Mouse (Mus musculus): ENCODE results near the gene Sdf4.

Gene Sdf4

DNA sequence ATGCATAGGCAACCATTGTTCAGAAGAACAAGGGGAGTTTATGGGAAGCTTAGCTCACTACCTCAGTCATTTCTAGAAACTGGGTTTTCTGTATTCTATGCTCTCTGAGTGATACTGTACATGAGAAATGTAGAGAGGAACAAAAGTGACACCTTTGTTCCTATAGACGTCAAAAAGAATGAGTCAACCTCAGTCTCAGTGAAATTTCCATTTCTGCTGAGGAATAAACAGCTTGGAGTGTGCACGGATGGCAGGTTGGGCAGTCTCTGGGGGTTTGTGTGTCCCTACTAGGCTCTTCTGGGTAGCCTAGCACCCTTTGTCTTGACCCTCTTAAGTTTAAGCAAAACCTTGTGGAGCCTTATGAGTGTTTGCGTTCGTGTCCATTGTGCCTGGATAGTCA, 15.7 kb downstream of the Sdf4 start:
- no peak for DNase-seq

DNA sequence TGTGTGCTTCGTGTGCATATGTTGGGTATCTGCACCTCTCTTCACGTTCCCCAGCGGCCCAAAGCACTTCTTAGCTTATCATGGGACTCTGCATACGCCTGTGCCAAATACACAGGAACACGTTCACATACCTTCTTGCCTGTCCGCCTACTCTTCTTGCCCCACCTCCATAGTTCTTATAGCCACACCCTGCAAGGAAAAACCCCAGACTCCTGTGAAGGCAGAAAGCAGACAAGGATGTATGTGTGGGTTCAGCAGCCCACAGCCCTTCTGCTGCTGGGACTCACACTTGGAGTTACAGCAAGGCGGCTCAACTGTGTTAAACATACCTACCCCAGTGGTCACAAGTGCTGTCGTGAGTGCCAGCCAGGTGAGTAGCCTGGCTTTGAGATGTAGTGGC, 21.0 kb downstream of the Sdf4 start, which contains the start of gene Tnfrsf4:
Gene Tnfrsf4, plus strand, starts transcription at position 207 of the 400 bp plus-strand sequence.
- no peak for DNase-seq

- no peak for DNase-seq
Observed at GRCm38 (mm10) chr4:156014436-156014835, 21.8 kb downstream of the Sdf4 start.

- DNase-seq = no peak
Observed at GRCm38 (mm10) chr4:156019771-156020170, 27.1 kb downstream of the Sdf4 start.

GRCm38 (mm10) chr4:156021381-156021780, 28.7 kb downstream of the Sdf4 start:
- DNase-seq = no peak

DNA sequence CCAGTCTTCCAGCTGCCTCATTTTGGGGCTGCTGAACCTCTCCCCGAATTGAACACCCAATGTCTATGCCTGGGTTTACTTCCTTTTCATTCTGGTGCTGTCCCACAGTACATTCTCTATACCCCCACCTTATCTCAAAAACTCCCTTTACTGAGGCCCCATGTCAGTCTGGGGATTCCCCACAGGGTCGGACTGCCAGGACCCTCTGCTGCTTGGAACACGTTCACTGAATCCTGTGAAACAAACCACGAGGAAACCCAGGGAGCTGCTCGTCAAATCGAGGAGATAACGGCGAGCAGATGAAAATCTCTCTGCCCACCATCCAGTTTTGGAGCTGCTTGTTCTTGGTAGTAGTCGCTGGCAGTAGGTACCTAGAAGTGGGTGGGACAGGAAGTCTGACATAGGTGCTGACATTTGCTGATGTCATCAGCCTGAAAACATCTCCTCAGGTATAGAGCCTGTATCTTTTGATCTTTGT, 29.3 kb downstream of the Sdf4 start:
- DNase-seq = peak; percentile 31 to 35

DNA sequence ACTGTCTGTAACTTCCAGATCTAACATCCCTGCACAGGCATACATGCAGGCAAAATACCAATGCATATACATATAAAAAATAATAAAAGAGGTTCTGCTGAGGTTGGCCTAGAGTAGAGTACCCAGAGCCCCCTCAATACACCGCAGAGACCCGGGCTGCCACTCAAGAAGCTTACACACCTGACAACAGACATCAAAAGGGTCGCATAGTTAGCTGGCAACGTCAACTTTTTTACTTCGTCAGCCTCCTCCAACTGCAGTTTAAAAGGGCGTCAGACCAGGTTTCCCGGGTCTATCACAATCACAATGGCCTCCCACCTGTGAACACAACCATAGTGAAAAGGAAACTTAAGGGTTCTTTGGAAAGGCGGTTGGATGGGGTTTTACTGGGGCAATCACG, 30.8 kb downstream of the Sdf4 start:
- DNase-seq = peak; percentile 35 to 60

- no peak for DNase-seq
Observed at GRCm38 (mm10) chr4:156024184-156024583, 31.5 kb downstream of the Sdf4 start.

- peak; percentile 76 to 77 for DNase-seq
Observed at GRCm38 (mm10) chr4:156026013-156026412, 33.3 kb downstream of the Sdf4 start, which contains the start of gene Tnfrsf18. Tnfrsf18 (plus strand) TSS chr4:156026164.

DNA sequence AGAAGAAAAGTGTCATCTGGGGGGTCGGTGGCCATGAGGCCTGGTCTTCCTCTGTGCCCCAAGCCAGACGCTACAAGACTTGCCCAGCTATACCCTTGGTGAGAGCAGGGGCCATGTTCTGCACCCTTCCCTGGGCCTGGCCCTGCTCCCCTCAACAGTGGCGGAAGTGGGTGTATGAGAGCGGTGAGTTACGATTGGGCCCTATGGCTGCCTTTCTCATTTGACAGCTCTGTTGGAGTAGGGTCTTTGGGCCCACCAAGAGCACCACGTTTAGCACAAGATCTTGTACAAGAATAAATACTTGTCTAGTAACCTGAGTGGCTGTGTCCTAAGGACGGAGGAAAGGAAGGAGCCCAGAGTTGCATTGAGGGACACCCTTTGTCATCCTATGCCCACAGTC, 35.9 kb downstream of the Sdf4 start:
- DNase-seq = no peak

DNA sequence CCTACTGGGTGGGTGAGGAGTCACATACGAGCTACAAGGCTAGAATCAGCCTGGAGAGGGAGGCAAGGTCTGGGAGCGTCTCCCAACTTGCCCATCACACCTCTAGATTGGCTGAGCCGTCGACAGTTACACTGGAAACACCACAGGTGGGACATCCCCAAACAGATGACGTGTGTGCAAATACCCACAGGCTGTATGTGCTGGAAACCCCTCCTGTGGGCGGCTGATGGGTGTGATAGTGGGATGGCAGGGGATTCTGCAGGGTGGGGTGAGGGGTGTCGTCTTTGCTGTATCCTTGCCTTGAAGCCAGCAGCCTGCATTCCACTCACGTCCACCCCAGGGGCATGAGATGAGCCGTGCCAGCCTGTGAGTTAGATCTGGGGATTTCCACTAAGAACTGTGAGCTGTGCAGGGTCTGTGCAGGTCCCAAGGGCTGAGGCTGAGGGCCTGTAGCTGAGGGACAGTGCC, 38.0 kb downstream of the Sdf4 start:
- DNase-seq = no peak

DNA sequence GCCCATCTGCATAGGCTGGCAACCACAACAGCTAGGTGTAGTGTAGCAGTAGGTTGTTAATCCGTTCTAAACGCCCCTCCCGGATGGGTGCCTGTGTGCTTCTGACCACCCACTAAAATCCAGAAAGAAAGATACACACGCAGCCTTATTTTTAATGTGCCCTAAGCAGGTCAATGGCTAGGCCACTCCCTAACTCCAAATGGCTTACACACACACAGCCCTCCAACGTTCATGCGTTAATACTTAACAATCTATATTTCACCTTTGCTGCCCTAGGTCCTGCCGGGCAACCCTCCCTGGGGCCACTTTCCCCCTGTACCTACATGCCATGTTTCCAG, 38.6 kb downstream of the Sdf4 start:
- no peak for DNase-seq

- DNase-seq = peak; percentile 55 to 70
Observed at GRCm38 (mm10) chr4:156031593-156032391, 39.1 kb downstream of the Sdf4 start.

- DNase-seq = peak; percentile 45 to 60
Observed at GRCm38 (mm10) chr4:156032856-156033255, 40.2 kb downstream of the Sdf4 start.

- DNase-seq = peak; percentile 58 to 71
Observed at GRCm38 (mm10) chr4:156033476-156034119, 40.9 kb downstream of the Sdf4 start.

DNA sequence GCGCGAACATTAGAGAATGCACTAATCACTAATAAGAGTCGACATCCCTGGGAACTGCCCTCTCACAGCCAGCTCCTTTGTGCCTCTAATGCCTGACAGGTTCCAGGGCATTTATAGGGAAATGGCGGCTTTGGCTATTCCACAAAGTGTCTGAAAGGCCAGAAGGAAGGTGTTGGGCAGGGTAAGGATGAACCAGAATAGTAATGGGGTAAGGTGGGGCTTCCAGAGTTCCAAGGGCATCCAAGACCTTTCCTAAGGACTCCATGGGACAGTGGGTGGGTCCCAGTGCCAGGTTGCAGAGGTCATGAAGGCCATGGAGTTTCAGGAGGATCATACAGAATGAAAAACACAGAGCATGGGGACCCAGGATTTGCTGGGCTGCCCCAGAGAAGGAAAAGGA, 41.6 kb downstream of the Sdf4 start:
- DNase-seq = no peak

- peak in 1 of 2 experiments; percentile 34 for DNase-seq
Observed at GRCm38 (mm10) chr4:156034901-156035300, 42.2 kb downstream of the Sdf4 start.

DNA sequence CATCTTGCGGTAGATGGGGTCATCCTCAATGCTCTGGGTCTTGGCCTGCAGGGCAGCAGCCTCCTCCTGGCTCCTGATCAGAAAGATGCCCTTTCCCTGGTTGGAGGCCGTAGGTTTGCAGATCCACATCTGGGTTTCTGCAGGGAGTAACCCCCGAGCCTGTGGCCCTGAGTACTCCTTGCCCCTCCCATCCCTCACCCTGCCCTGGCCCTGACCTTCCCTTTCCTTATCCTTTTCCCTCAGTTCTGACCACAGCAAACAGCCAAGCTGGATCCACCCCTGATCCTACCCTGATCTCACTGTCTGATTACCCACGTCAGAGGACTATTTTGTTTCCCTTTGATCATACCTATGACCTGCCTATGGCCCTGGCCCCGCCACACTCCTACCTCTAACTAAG, 52.1 kb downstream of the Sdf4 start:
- DNase-seq = no peak

DNA sequence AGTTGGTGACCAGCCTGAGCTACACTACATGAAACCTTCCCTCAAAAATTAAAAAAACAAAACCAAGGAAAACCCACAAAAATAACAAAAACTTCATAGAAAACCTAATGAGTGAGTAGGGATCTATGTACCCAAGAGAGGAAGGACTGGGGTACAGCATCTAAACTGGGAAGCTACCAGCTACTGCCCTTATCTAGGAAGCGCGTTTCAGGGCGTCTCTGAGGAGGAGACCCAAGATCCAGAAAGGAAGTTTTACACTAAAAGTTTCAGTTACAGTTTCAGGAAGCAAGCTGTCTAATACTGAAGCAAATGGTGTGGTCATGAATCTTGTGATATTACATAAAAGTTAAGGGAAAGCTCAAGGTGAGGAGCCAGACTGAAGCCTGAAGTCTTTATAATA, 57.1 kb downstream of the Sdf4 start:
- no peak for DNase-seq

- DNase-seq = no peak
Observed at GRCm38 (mm10) chr4:156050391-156050980, 57.8 kb downstream of the Sdf4 start.

- DNase-seq = no peak
Observed at GRCm38 (mm10) chr4:156053113-156053512, 60.4 kb downstream of the Sdf4 start.

DNA sequence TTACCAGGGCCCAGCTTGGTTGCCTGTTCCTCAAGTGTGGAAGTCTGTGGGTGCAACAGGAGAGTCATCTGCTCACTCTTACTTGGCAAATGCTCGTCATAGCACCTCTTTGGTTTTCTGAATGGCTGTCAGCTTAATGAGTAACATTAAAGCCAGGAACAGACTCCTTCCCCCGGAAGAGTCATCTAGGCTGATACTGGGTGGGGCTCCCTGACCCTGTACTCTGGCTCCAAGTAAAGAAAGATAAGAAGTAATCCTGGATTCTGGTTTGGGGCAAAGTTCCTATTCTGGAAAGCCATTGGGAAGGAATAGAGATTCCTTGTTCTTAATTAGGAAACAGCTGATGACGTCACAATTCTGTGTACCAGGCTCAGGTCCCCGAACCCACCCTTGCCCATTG, 61.5 kb downstream of the Sdf4 start:
- no peak for DNase-seq

DNA sequence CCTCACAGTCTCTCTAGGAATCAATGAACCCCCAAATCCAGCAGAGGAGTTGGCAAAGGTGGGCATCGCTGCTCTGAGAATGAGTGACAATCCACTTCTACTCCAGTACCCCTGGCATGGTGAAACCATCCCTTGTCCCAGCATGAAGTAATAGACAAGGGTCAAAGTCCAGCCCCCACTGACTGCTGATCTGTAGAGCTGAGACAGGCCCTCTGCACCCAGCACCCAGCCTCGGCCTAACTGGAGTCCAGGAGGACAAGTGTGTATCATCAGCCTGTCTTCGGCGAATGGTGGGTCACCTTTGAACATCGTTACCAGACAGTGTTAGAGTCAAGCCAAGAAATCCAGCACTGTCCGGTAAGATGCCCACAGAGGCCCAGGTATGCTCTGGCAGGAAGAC, 61.9 kb downstream of the Sdf4 start:
- no peak for DNase-seq

GRCm38 (mm10) chr4:156055173-156055572, 62.5 kb downstream of the Sdf4 start:
- no peak for DNase-seq
